Mouse (Mus musculus): ENCODE results near the gene Large1. TPM values are rescaled to one million over a fixed set of nuclear protein-coding genes. Genes with fewer than 3 reads are reported as not detected.
"Not testable (repeated sequence)": the region's sequence is repeated elsewhere in the genome, so short reads cannot be mapped to it uniquely, and the experiment has no call there.

The Large1 gene
- polyA plus RNA-seq, 1 experiment, result 10.8 TPM

- no peaks in the 10 kb centered on the region for H3K4me1 ChIP-seq (ENCODE audit: control insufficient read depth, insufficient read depth, low read length)
- no peak for TF ChIP-seq CTCF (IDR thresholded peaks at IDR 0.05; ENCODE audit: insufficient read depth, low read length)
- TF ChIP-seq POLR2A (IDR thresholded peaks at IDR 0.05; ENCODE audit: borderline replicate concordance, extremely low read depth, low read depth, low read length), result no peak
- H3K4me3 ChIP-seq (replicated peaks; ENCODE audit: extremely low read depth, low read depth, low read length), result no peak overlapping the region
- no peak for DNase-seq
- 30% methylated on average over 1 of the region's 1 CpGs for WGBS
Observed at GRCm38 (mm10) chr8:73142660-73143395, 210.5 kb downstream of the Large1 start.

- TF ChIP-seq POLR2A (IDR thresholded peaks at IDR 0.05; ENCODE audit: borderline replicate concordance, extremely low read depth, low read depth, low read length) (no peak), CTCF (IDR thresholded peaks at IDR 0.05; ENCODE audit: insufficient read depth, low read length) (no peak)
- no peaks in the 10 kb centered on the region for H3K4me1 ChIP-seq (ENCODE audit: control insufficient read depth, insufficient read depth, low read length)
- 76% methylated on average over 6 of the region's 6 CpGs for WGBS
- H3K4me3 ChIP-seq (replicated peaks; ENCODE audit: extremely low read depth, low read depth, low read length), result no peak overlapping the region
- DNase-seq, result no peak
Observed at GRCm38 (mm10) chr8:73135397-73135796, 217.9 kb downstream of the Large1 start.

GRCm38 (mm10) chr8:73132080-73132479, 221.3 kb downstream of the Large1 start:
- 87% methylated on average over 2 of the region's 2 CpGs for WGBS
- no peaks in the 10 kb centered on the region for H3K4me1 ChIP-seq (ENCODE audit: control insufficient read depth, insufficient read depth, low read length)
- TF ChIP-seq CTCF (IDR thresholded peaks at IDR 0.05; ENCODE audit: insufficient read depth, low read length) (no peak), POLR2A (IDR thresholded peaks at IDR 0.05; ENCODE audit: borderline replicate concordance, extremely low read depth, low read depth, low read length) (no peak)
- DNase-seq, result no peak
- H3K4me3 ChIP-seq (replicated peaks; ENCODE audit: extremely low read depth, low read depth, low read length), result no peak overlapping the region

GRCm38 (mm10) chr8:73123864-73124499, 229.4 kb downstream of the Large1 start:
- TF ChIP-seq POLR2A (IDR thresholded peaks at IDR 0.05; ENCODE audit: borderline replicate concordance, extremely low read depth, low read depth, low read length) (no peak), CTCF (IDR thresholded peaks at IDR 0.05; ENCODE audit: insufficient read depth, low read length) (no peak)
- Histone ChIP-seq H3K4me3 (replicated peaks; ENCODE audit: extremely low read depth, low read depth, low read length) (no peak overlapping the region), H3K4me1 (ENCODE audit: control insufficient read depth, insufficient read depth, low read length) (peaks cover 3% of the 10 kb centered on the region)
- WGBS, result 34% methylated on average over 5 of the region's 5 CpGs
- no peak for DNase-seq

GRCm38 (mm10) chr8:73112332-73112895, 240.9 kb downstream of the Large1 start:
- 97% methylated on average over 1 of the region's 1 CpGs for WGBS
- no peak for DNase-seq
- TF ChIP-seq CTCF (IDR thresholded peaks at IDR 0.05; ENCODE audit: insufficient read depth, low read length) (no peak), POLR2A (IDR thresholded peaks at IDR 0.05; ENCODE audit: borderline replicate concordance, extremely low read depth, low read depth, low read length) (no peak)
- H3K4me1 ChIP-seq (ENCODE audit: control insufficient read depth, insufficient read depth, low read length), result no peaks in the 10 kb centered on the region
- no peak overlapping the region for H3K4me3 ChIP-seq (replicated peaks; ENCODE audit: extremely low read depth, low read depth, low read length)

GRCm38 (mm10) chr8:73104089-73104488, 249.3 kb downstream of the Large1 start:
- H3K4me1 ChIP-seq (ENCODE audit: control insufficient read depth, insufficient read depth, low read length), result no peaks in the 10 kb centered on the region
- DNase-seq, result no peak
- no peak overlapping the region for H3K4me3 ChIP-seq (replicated peaks; ENCODE audit: extremely low read depth, low read depth, low read length)
- 49% methylated on average over 1 of the region's 1 CpGs for WGBS
- TF ChIP-seq POLR2A (IDR thresholded peaks at IDR 0.05; ENCODE audit: borderline replicate concordance, extremely low read depth, low read depth, low read length) (no peak), CTCF (IDR thresholded peaks at IDR 0.05; ENCODE audit: insufficient read depth, low read length) (no peak)

GRCm38 (mm10) chr8:73101069-73101468, 252.3 kb downstream of the Large1 start:
- Histone ChIP-seq H3K4me3 (replicated peaks; ENCODE audit: extremely low read depth, low read depth, low read length) (no peak overlapping the region), H3K4me1 (ENCODE audit: control insufficient read depth, insufficient read depth, low read length) (no peaks in the 10 kb centered on the region)
- WGBS, result 53% methylated on average over 5 of the region's 5 CpGs
- TF ChIP-seq POLR2A (IDR thresholded peaks at IDR 0.05; ENCODE audit: borderline replicate concordance, extremely low read depth, low read depth, low read length) (no peak), CTCF (IDR thresholded peaks at IDR 0.05; ENCODE audit: insufficient read depth, low read length) (no peak)
- no peak for DNase-seq

GRCm38 (mm10) chr8:73100607-73101006, 252.7 kb downstream of the Large1 start:
- not testable (repeated sequence) for DNase-seq; H3K4me3 ChIP-seq (replicated peaks; ENCODE audit: extremely low read depth, low read depth, low read length); H3K4me1 ChIP-seq (ENCODE audit: control insufficient read depth, insufficient read depth, low read length)
- 16% methylated on average over 3 of the region's 3 CpGs for WGBS

GRCm38 (mm10) chr8:73099542-73099941, 253.8 kb downstream of the Large1 start:
- H3K4me3 ChIP-seq (replicated peaks; ENCODE audit: extremely low read depth, low read depth, low read length), result no peak overlapping the region
- no peak for DNase-seq
- 83% methylated on average over 3 of the region's 3 CpGs for WGBS
- TF ChIP-seq POLR2A (IDR thresholded peaks at IDR 0.05; ENCODE audit: borderline replicate concordance, extremely low read depth, low read depth, low read length) (no peak), CTCF (IDR thresholded peaks at IDR 0.05; ENCODE audit: insufficient read depth, low read length) (no peak)
- H3K4me1 ChIP-seq (ENCODE audit: control insufficient read depth, insufficient read depth, low read length), result no peaks in the 10 kb centered on the region

GRCm38 (mm10) chr8:73096952-73097351, 256.4 kb downstream of the Large1 start:
- no peaks in the 10 kb centered on the region for H3K4me1 ChIP-seq (ENCODE audit: control insufficient read depth, insufficient read depth, low read length)
- no peak overlapping the region for H3K4me3 ChIP-seq (replicated peaks; ENCODE audit: extremely low read depth, low read depth, low read length)
- TF ChIP-seq POLR2A (IDR thresholded peaks at IDR 0.05; ENCODE audit: borderline replicate concordance, extremely low read depth, low read depth, low read length) (no peak), CTCF (IDR thresholded peaks at IDR 0.05; ENCODE audit: insufficient read depth, low read length) (no peak)
- DNase-seq, result no peak
- WGBS, result 81% methylated on average over 2 of the region's 2 CpGs

- WGBS, result 89% methylated on average over 1 of the region's 1 CpGs
- not testable (repeated sequence) for DNase-seq; H3K4me1 ChIP-seq (ENCODE audit: control insufficient read depth, insufficient read depth, low read length); H3K4me3 ChIP-seq (replicated peaks; ENCODE audit: extremely low read depth, low read depth, low read length)
Observed at GRCm38 (mm10) chr8:73077746-73078145, 275.6 kb downstream of the Large1 start.
